Mouse (Mus musculus) stomach, embryonic 15.5 days (tissue): ENCODE measurements around the gene 5530400C23Rik. TPM values are rescaled to one million over a fixed set of nuclear protein-coding genes. Genes with fewer than 3 reads are reported as not detected.
A peak's percentile ranks its signal among the peaks of the same experiment; 100 is the strongest.
"Not testable (repeated sequence)": the region's sequence is repeated elsewhere in the genome, so short reads cannot be mapped to it uniquely, and the experiment has no call there.

Experiments
- ATAC-seq: fragments of 200-750 bp; cut with Nextera tagmentation; 2 replicates; pipeline ENCODE4 v1.8.0; 2017; ENCODE audit warnings: low read depth, moderate number of reproducible peaks, moderate TSS enrichment; ENCODE audit not compliant: insufficient read depth, low FRiP score
- H3K27ac ChIP-seq: fragments of 300-500 bp; sonication (generic); 2 replicates; pipeline ENCODE4 v1.5.1; 2015; ENCODE audit warnings: mild to moderate bottlenecking, inconsistent platforms
- H3K27me3 ChIP-seq: fragments of 300-500 bp; sonication (generic); replicated peaks from 2 replicates; pipeline ENCODE4 v1.6.1; 2015; ENCODE audit warnings: inconsistent platforms
- H3K36me3 ChIP-seq: fragments of 300-500 bp; sonication (generic); 2 replicates; pipeline ENCODE4 v1.6.1; 2015; ENCODE audit warnings: inconsistent platforms
- H3K4me1 ChIP-seq: fragments of 300-500 bp; sonication (generic); 2 replicates; pipeline ENCODE4 v1.6.1; 2015; ENCODE audit warnings: inconsistent platforms
- H3K4me2 ChIP-seq: fragments of 300-500 bp; sonication (generic); 2 replicates; pipeline ENCODE4 v1.6.1; 2015; ENCODE audit warnings: mild to moderate bottlenecking, inconsistent platforms
- H3K4me3 ChIP-seq: fragments of 300-500 bp; sonication (generic); replicated peaks from 2 replicates; pipeline ENCODE4 v1.5.1; 2015; ENCODE audit warnings: inconsistent platforms
- H3K9ac ChIP-seq: fragments of 300-500 bp; sonication (generic); 2 replicates; pipeline ENCODE4 v1.6.1; 2015; ENCODE audit warnings: inconsistent platforms
- H3K9me3 ChIP-seq: fragments of 300-500 bp; sonication (generic); 2 replicates; pipeline ENCODE4 v1.6.1; 2016; ENCODE audit warnings: inconsistent platforms
- WGBS: fragments of 180-500 bp; shearing (Covaris S2); methylation state at CpG from one replicate; pipeline ENCODE4 v1.1.7; 2015; 5-methylcytosine and 5-hydroxymethylcytosine counted together
- polyA plus RNA-seq: library from polyadenylated mRNA; unstranded; fragments of >200 nt; fragmentation: Nextera tagmentation; extraction: Ambion mirVana; gene quantifications from 2 replicates; pipeline ENCODE4 v1.2.1, GENCODE M21; 2015

The 5530400C23Rik gene
- polyA plus RNA-seq, result not detected in 2 replicates

DNA sequence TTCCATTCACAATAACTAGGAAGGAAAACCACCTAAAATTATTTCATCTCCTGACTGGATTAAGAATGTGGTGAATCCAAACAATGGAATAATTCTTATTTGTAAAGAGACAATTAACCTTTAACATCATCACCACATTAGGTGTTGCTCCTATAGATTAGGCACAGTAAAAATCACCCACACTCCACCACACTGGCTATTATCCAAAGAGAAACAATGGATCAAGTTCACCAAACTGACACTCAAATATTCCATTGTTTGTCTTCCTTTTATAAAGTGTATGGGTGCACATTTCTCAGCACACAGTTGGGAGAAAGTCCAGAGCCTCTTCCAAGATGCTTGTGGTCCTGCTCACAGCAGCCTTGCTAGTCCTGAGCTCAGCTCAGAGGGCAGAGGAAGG lies at the start of gene 5530400C23Rik:
TSS of gene 5530400C23Rik (plus strand) at position 301 of the 400 bp plus-strand sequence.
- ATAC-seq, H3K4me3 ChIP-seq, H3K27ac ChIP-seq, H3K9ac ChIP-seq, H3K36me3 ChIP-seq, H3K9me3 ChIP-seq, H3K4me1 ChIP-seq, H3K4me2 ChIP-seq, H3K27me3 ChIP-seq: not testable (repeated sequence)

DNA sequence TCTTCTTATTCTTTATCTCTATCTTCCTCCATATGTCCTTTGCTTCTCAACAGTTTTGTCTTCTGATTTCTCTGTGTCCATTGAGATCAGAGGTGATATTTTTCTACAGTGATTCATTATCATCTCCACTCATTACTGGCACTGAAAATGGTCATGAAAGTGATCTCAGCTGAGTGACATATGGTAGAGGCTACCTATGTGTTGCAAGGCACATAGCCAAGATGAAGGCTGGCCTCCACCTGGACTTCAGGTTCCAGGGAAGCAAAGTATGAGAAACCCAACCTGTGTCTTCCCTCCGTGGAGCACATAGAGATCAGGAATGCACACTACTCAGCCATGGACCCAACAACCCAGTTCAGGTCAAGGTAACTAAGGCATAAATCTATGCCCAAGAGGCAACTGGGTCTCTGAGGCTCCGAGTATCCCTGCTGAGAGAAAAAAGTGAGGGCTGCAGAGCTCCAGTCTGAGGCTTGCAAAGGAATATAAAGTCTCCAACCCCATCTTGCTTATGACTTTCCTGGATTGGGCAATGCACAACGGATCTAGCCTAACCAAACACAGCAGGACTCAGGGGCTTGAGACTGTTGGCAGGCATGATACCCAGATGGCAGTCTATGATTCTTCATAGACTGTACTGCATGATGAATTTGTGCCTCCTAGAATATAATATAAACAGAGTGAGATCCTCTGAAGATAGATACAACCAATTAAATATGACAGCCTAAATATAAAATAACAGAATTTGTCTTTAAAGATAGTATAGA lies 14.1 kb downstream of the 5530400C23Rik start:
- Histone ChIP-seq H3K27ac (no peak overlapping the region), H3K9me3 (no peaks in the 10 kb centered on the region), H3K27me3 (no peaks in the 10 kb centered on the region), H3K4me3 (no peak overlapping the region), H3K4me1 (no peaks in the 10 kb centered on the region), H3K36me3 (no peaks in the 10 kb centered on the region), H3K9ac (no peak overlapping the region), H3K4me2 (no peak overlapping the region)
- 80% methylated on average over 3 of the region's 3 CpGs for WGBS
- ATAC-seq, result no peak

GRCm38 (mm10) chr6:133313896-133314295 lies 21.9 kb downstream of the 5530400C23Rik start:
- not testable (repeated sequence) for H3K9me3 ChIP-seq, ATAC-seq, H3K4me1 ChIP-seq, H3K27ac ChIP-seq, H3K4me2 ChIP-seq, H3K4me3 ChIP-seq, H3K9ac ChIP-seq, H3K36me3 ChIP-seq, H3K27me3 ChIP-seq
- WGBS, result 86% methylated on average over 2 of the region's 2 CpGs

- WGBS, result 66% methylated on average over 1 of the region's 1 CpGs
- H3K27ac ChIP-seq, result no peak overlapping the region
- H3K4me2 ChIP-seq, result no peak overlapping the region
- no peaks in the 10 kb centered on the region for H3K27me3 ChIP-seq
- no peaks in the 10 kb centered on the region for H3K4me1 ChIP-seq
- H3K9ac ChIP-seq, result no peak overlapping the region
- no peaks in the 10 kb centered on the region for H3K9me3 ChIP-seq
- no peaks in the 10 kb centered on the region for H3K36me3 ChIP-seq
- H3K4me3 ChIP-seq, result no peak overlapping the region
- ATAC-seq, result no peak
These were observed 46.5 kb downstream of the 5530400C23Rik start for GRCm38 (mm10) chr6:133338535-133338934.

- H3K4me3 ChIP-seq, H3K9ac ChIP-seq, H3K27me3 ChIP-seq, H3K9me3 ChIP-seq, H3K4me2 ChIP-seq, H3K4me1 ChIP-seq, H3K36me3 ChIP-seq, H3K27ac ChIP-seq: not testable (repeated sequence)
- 21% methylated on average over 5 of the region's 5 CpGs for WGBS
- peak; percentile 78 for ATAC-seq
These were observed 49.7 kb downstream of the 5530400C23Rik start for GRCm38 (mm10) chr6:133341731-133342130.

Other genes with a start within 250 kb of the 5530400C23Rik start
- gene Tas2r140, start 236.4 kb upstream of the 5530400C23Rik start, polyA plus RNA-seq, result not detected in 2 replicates
- 87.3 and 88.4 TPM in 2 replicates for gene Smim10l1, start 187.3 kb upstream of the 5530400C23Rik start, polyA plus RNA-seq